Mouse (Mus musculus) myocyte (in vitro differentiated cells): Measurements from ENCODE around the gene AA986860. TPM values are rescaled to one million over a fixed set of nuclear protein-coding genes. Genes with fewer than 3 reads are reported as not detected.

Source experiments
- H3K27me3 ChIP-seq: one replicate; pipeline ENCODE4 v1.6.1; 2011; ENCODE audit not compliant: control insufficient read depth, insufficient read depth, insufficient read length
- H3K36me3 ChIP-seq: one replicate; pipeline ENCODE4 v1.6.1; 2011; ENCODE audit not compliant: control insufficient read depth, insufficient read depth
- H3K4me2 ChIP-seq: one replicate; pipeline ENCODE4 v1.6.1; 2011; ENCODE audit warnings: low read depth, control low read depth
- H3K4me3 ChIP-seq: one replicate; pipeline ENCODE4 v1.5.1; 2011; ENCODE audit warnings: mild to moderate bottlenecking, control low read depth, moderate library complexity
- H3K79me2 ChIP-seq: one replicate; pipeline ENCODE4 v1.6.1; 2011; ENCODE audit not compliant: control insufficient read depth, insufficient read depth
- H3ac ChIP-seq: one replicate; pipeline ENCODE4 v1.6.1; 2011; ENCODE audit not compliant: control insufficient read depth, insufficient read length
- CEBPB ChIP-seq: IDR thresholded peaks from 2 replicates; pipeline ENCODE4 v1.6.1; 2011; ENCODE audit warnings: mild to moderate bottlenecking, moderate library complexity; ENCODE audit not compliant: poor library complexity, insufficient read depth, severe bottlenecking
- E2F4 ChIP-seq: IDR thresholded peaks from one replicate; pipeline ENCODE4 v1.6.1; 2011; ENCODE audit warnings: mild to moderate bottlenecking, control low read depth, moderate library complexity; ENCODE audit not compliant: insufficient read depth
- MAX ChIP-seq: IDR thresholded peaks from one replicate; pipeline ENCODE4 v1.6.1; 2011; ENCODE audit warnings: low read depth, mild to moderate bottlenecking, control low read depth
- MYOD1 ChIP-seq, 3 experiments: IDR thresholded peaks; one replicate each; pipeline ENCODE4 v1.6.1; 2011; ENCODE audit warnings: control low read depth in 2 of 3, low read depth in 2 of 3, mild to moderate bottlenecking in 2 of 3, moderate library complexity in 1 of 3; ENCODE audit not compliant: insufficient read length in 2 of 3, control insufficient read depth in 1 of 3
- MYOG ChIP-seq, 3 experiments: IDR thresholded peaks; one replicate each; pipeline ENCODE4 v1.6.1; 2011; ENCODE audit warnings: control low read depth in 2 of 3, low read depth in 2 of 3, mild to moderate bottlenecking in 2 of 3; ENCODE audit not compliant: insufficient read length in 2 of 3, control insufficient read depth in 1 of 3, insufficient read depth in 1 of 3
- POLR2A ChIP-seq: IDR thresholded peaks from one replicate; pipeline ENCODE4 v1.6.1; 2011; ENCODE audit warnings: low read depth, mild to moderate bottlenecking, control low read depth, moderate library complexity; ENCODE audit not compliant: insufficient read length
- POLR2AphosphoS2 ChIP-seq: IDR thresholded peaks from one replicate; pipeline ENCODE4 v1.6.1; 2011; ENCODE audit warnings: low read depth, control low read depth; ENCODE audit not compliant: insufficient read length
- REST ChIP-seq: IDR thresholded peaks from one replicate; pipeline ENCODE4 v1.6.1; 2011; ENCODE audit warnings: mild to moderate bottlenecking, control low read depth, moderate library complexity; ENCODE audit not compliant: insufficient read depth, insufficient read length
- SRF ChIP-seq: IDR thresholded peaks from one replicate; pipeline ENCODE4 v1.6.1; 2011; ENCODE audit warnings: low read depth; ENCODE audit not compliant: control insufficient read depth, insufficient read length
- TCF12 ChIP-seq: IDR thresholded peaks from one replicate; pipeline ENCODE4 v1.6.1; 2011; ENCODE audit warnings: mild to moderate bottlenecking, control low read depth; ENCODE audit not compliant: poor library complexity, insufficient read depth, severe bottlenecking
- TCF3 ChIP-seq: IDR thresholded peaks from one replicate; pipeline ENCODE4 v1.6.1; 2011; ENCODE audit warnings: low read depth, control low read depth; ENCODE audit not compliant: insufficient read length
- USF1 ChIP-seq: IDR thresholded peaks from one replicate; pipeline ENCODE4 v1.6.1; 2011; ENCODE audit warnings: low read depth, mild to moderate bottlenecking, control low read depth, moderate library complexity
- polyA plus RNA-seq: library from polyadenylated mRNA; unstranded; fragments of >200 nt; fragmentation: generic; extraction: Trizol; gene quantifications from one replicate; pipeline ENCODE4 v1.2.1, GENCODE M21; 2012; ENCODE audit warnings: missing spikeins

The AA986860 gene
- polyA plus RNA-seq, 1 experiment: 1.2 TPM

DNA sequence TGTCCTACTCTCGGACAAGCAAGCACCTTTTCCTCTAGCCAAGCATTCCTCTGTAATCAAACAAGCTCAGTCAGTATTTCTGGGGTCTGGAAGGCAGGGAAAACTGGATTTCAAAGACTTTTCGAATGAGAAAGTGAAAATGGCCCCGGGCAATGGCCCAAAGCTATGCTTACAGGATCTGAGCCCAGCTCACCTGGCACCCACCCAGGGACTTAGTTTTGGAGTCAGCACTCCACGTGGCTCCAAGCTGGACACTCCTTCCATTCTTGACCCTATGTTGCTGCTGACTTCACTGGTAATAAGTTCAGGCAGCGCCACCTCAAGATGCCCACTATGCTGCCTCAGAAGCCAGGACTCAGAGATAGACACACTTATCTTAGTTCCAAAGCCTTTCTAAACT is 35.3 kb downstream of the AA986860 start:
- no peaks in the 10 kb centered on the region for H3K79me2 ChIP-seq
- H3K4me3 ChIP-seq: no peak overlapping the region
- no peak overlapping the region for H3K4me2 ChIP-seq
- H3ac ChIP-seq: no peak overlapping the region
- H3K27me3 ChIP-seq: peaks cover 4% of the 10 kb centered on the region
- TF ChIP-seq MAX (no peak), CEBPB (no peak), SRF (no peak), POLR2AphosphoS2 (no peak), REST (no peak)
- H3K36me3 ChIP-seq: no peaks in the 10 kb centered on the region

DNA sequence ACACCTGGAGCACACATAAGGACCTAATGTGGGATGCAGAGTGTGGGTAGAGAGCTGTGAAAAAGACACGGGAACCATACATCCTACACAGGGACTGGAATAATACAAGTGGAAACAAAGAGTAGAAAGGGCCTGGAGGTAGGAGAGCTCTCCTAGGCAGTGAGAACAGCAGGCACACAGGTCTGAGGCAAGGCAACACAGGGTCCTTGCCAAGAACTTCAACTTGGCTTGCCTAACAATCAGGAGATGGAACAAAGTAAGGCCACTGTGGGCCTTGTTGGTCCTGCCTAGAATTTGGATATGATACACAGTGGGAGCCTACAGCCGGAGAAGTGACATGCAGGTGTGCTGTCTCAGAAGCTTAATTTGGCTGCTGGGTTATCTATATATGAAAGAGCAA is 38.1 kb downstream of the AA986860 start:
- no peak overlapping the region for H3ac ChIP-seq
- TF ChIP-seq SRF (no peak), POLR2A (no peak), REST (no peak), MAX (no peak), POLR2AphosphoS2 (no peak)
- H3K36me3 ChIP-seq: no peaks in the 10 kb centered on the region
- no peaks in the 10 kb centered on the region for H3K79me2 ChIP-seq
- H3K4me3 ChIP-seq: no peak overlapping the region
- no peak overlapping the region for H3K4me2 ChIP-seq
- H3K27me3 ChIP-seq: peaks cover 4% of the 10 kb centered on the region

DNA sequence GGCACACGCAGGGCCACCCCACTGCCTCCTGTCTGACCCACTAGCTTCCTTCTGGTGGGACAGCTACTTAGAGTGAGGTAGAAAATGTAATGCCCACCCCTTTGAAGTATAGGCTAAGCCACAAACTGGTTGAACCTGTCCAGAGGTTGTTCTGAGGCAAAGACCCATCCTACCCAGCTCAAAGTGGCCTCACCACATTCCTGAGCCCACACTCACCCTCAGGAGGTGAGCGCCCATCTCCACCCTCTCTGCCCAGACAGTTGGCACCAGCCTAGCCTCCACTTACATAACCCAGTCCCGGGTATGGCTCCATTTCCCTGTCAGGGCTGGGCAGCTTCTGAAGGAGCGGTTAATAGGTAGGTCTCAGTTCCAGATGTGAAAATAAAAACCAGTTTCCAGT is 38.7 kb downstream of the AA986860 start:
- TF ChIP-seq POLR2AphosphoS2 (no peak), TCF3 (no peak), USF1 (no peak), CEBPB (no peak), MAX (no peak), POLR2A (no peak), TCF12 (no peak)
- no peak overlapping the region for H3K4me2 ChIP-seq
- H3K27me3 ChIP-seq: peaks cover 4% of the 10 kb centered on the region
- no peaks in the 10 kb centered on the region for H3K79me2 ChIP-seq
- no peak overlapping the region for H3K4me3 ChIP-seq
- no peaks in the 10 kb centered on the region for H3K36me3 ChIP-seq
- no peak overlapping the region for H3ac ChIP-seq

DNA sequence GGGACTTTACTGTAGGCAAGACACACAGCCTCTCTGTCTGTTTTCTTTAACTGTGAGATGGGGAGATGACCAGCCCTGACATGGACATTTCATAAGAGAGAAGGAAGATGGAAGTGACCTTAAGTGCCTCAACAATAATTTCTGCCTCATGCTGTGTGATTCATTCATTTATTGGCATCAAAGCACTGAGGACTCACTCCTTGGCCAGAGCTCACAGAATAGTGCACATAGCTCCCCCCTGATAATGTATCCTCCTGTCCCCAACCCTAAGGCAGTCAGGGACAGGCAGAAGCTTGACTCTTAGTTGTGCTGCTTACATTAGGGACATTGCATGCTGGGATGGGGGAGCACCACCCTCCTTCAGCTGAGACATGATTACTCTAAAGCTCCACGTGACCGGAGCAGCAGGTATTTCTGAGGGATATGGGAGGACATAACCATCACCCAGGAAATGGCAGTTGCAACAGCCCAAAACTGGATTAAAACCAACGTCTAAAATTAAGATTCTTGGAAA is 39.3 kb downstream of the AA986860 start:
- Histone ChIP-seq H3K36me3 (no peaks in the 10 kb centered on the region), H3K79me2 (no peaks in the 10 kb centered on the region), H3ac (no peak overlapping the region), H3K4me3 (no peak overlapping the region), H3K27me3 (peaks cover 4% of the 10 kb centered on the region), H3K4me2 (no peak overlapping the region)
- TF ChIP-seq TCF12 (no peak), MYOG (IDR thresholded peaks at IDR 0.05; ENCODE audit: control insufficient read depth in 1 of 3, insufficient read depth in 1 of 3, insufficient read length in 2 of 3, low read depth in 2 of 3) (no peak), REST (no peak), E2F4 (no peak), MAX (no peak), POLR2AphosphoS2 (no peak), CEBPB (no peak), SRF (no peak), USF1 (no peak), TCF3 (no peak), POLR2A (no peak), MYOD1 (IDR thresholded peaks at IDR 0.05; ENCODE audit: control insufficient read depth in 1 of 3, insufficient read length in 2 of 3, low read depth in 2 of 3) (no peak)

DNA sequence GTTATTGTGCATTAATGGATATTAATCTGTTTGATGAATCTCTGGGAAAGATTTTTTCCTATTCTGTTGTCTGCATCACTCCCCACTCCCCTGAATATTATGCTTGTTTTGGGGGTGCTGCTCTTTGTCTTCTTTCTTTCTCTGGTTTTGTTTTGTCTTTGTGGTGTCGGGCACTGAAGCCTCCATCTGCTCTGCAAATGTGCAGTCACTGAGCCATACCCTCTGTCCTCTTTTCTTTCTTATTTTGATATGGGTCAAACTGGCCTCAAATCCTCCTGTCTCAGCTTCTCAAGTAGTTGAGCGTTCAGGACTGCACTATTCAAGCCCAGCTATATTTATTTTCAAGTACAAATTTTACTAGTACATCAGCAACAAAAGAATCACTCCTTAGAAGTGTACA is 43.5 kb downstream of the AA986860 start:
- Histone ChIP-seq H3K27me3 (no peaks in the 10 kb centered on the region), H3K36me3 (no peaks in the 10 kb centered on the region)

More for the DNA sequence above, 43.5 kb downstream of the AA986860 start:
- Histone ChIP-seq H3K4me2 (no peak overlapping the region), H3ac (no peak overlapping the region), H3K79me2 (no peaks in the 10 kb centered on the region), H3K4me3 (no peak overlapping the region)
- no peak for TF ChIP-seq E2F4
- no peak for TF ChIP-seq POLR2A
- TF ChIP-seq SRF: no peak
- no peak for TF ChIP-seq POLR2AphosphoS2
- TF ChIP-seq TCF3: no peak
- no peak for TF ChIP-seq USF1
- TF ChIP-seq TCF12: no peak
- no peak for TF ChIP-seq REST
- no peak for TF ChIP-seq MYOG (IDR thresholded peaks at IDR 0.05; ENCODE audit: control insufficient read depth in 1 of 3, insufficient read depth in 1 of 3, insufficient read length in 2 of 3, low read depth in 2 of 3)
- TF ChIP-seq MYOD1 (IDR thresholded peaks at IDR 0.05; ENCODE audit: control insufficient read depth in 1 of 3, insufficient read length in 2 of 3, low read depth in 2 of 3): no peak
- TF ChIP-seq CEBPB: no peak
- TF ChIP-seq MAX: no peak
